Mouse (Mus musculus): ENCODE measurements at regions not wholly inside any gene's neighbourhood (a gene's known extent, or its start where the extent isn't known, plus 50 kb on each side); places are given as distances from the start of the nearest gene placed in this dataset.

DNA sequence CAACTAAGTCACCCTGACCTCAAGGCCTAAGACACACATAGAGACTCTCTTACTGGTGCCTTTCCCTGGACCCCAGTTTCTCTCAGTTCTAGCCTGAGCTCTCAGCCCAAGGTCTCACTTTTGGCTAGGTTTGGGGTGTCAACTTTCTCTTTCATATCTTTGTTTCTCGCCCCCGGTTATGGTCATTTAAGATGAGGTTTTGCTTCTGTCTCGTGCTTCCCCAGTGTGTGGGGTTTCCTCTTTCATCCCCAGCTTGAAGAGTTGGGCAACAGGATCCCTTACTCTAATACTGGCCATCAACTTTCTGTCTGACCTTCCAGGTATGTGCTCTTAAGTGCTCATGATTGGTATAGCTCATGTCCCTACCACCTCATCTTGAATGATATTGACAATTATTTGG lies 67.5 kb downstream of the Lmo4 start:
- no peaks in the 10 kb centered on the region for H3K9me3 ChIP-seq
- H3K4me2 ChIP-seq, result no peak overlapping the region
- H3K27ac ChIP-seq, result no peak overlapping the region
- 77% methylated on average over 3 of the region's 3 CpGs for WGBS
- no peak for ATAC-seq (ENCODE audit: borderline replicate concordance, extremely low read depth, low FRiP score, low TSS enrichment)
- H3K27me3 ChIP-seq, result no peaks in the 10 kb centered on the region
- H3K9ac ChIP-seq, result no peak overlapping the region
- no peaks in the 10 kb centered on the region for H3K4me1 ChIP-seq
- H3K4me3 ChIP-seq, result no peak overlapping the region
- H3K36me3 ChIP-seq, result no peaks in the 10 kb centered on the region

DNA sequence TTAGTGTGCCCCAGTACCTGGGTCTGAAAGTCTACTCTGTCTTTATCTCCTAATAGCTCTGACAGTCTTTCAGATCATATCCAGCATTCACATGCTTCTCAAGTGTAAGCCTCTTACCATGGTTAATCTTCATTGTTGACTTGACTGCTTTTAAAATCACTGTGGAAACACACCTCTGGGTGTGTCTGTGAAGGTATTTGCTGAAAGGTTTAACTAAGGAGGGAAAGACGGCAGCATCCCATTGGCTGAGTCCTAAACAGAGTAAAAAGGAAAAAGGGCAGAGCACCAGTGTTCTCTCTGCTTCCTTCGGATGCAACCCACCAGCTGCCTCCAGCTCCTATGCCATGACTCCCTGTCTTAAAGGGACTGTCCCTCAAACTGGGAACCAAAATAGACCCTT lies 68.6 kb downstream of the Lmo4 start:
- Histone ChIP-seq H3K4me3 (no peak overlapping the region), H3K4me1 (no peaks in the 10 kb centered on the region), H3K9ac (no peak overlapping the region), H3K36me3 (no peaks in the 10 kb centered on the region), H3K4me2 (no peak overlapping the region), H3K27ac (no peak overlapping the region), H3K9me3 (no peaks in the 10 kb centered on the region), H3K27me3 (no peaks in the 10 kb centered on the region)
- 50% methylated on average over 2 of the region's 2 CpGs for WGBS
- ATAC-seq (ENCODE audit: borderline replicate concordance, extremely low read depth, low FRiP score, low TSS enrichment), result no peak

GRCm38 (mm10) chr3:144135646-144136045 lies 69.4 kb downstream of the Lmo4 start:
- 96% methylated on average over 6 of the region's 6 CpGs for WGBS
- Histone ChIP-seq H3K36me3 (no peaks in the 10 kb centered on the region), H3K27me3 (no peaks in the 10 kb centered on the region), H3K4me2 (no peak overlapping the region), H3K27ac (no peak overlapping the region), H3K9me3 (no peaks in the 10 kb centered on the region), H3K4me1 (no peaks in the 10 kb centered on the region), H3K4me3 (no peak overlapping the region), H3K9ac (no peak overlapping the region)
- no peak for ATAC-seq (ENCODE audit: borderline replicate concordance, extremely low read depth, low FRiP score, low TSS enrichment)

DNA sequence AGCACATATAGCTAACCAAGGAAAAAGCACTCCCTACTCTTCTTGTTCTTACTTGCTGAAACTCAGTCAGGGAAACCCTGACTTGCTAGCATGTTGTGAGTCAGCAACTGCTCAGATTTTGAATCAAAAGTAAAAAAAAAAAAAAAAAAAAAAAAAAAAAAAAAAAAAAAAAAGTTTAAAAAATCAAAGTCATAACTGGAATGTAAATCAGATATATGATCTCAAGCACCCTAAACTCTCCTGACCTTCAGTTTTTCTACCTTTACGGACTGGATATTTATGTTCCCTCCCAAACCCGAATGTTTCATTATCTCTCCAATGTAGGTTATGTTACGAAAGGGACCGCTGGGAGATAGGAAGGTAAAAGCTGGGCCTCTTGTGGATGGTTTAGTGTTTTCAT lies 77.0 kb downstream of the Lmo4 start:
- ATAC-seq (ENCODE audit: borderline replicate concordance, extremely low read depth, low FRiP score, low TSS enrichment), result no peak
- Histone ChIP-seq H3K4me3 (no peak overlapping the region), H3K36me3 (no peaks in the 10 kb centered on the region), H3K4me2 (no peak overlapping the region), H3K9me3 (no peaks in the 10 kb centered on the region), H3K9ac (no peak overlapping the region), H3K4me1 (no peaks in the 10 kb centered on the region), H3K27me3 (no peaks in the 10 kb centered on the region), H3K27ac (no peak overlapping the region)
- WGBS, result 91% methylated on average over 4 of the region's 4 CpGs

DNA sequence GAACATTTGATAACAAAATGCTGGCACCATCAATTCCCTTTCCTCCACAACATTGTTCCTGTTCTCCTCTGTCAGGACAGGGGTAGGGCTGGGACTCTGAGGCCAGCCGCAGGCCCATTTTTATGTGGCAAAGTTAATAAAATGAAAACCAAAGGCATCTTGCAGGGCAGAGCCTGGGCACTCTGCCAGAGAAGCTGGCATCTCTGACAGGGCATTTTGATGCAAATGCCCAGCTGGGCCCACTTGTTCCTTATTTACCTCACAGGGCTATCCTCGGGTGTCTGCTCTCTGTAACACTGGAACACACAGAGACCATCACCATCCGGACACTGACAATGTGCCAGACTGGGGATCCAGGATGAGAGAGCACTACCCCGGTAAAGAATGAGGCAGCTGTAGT lies 80.7 kb downstream of the Lmo4 start:
- Histone ChIP-seq H3K27me3 (no peaks in the 10 kb centered on the region), H3K4me2 (no peak overlapping the region), H3K9ac (no peak overlapping the region), H3K36me3 (no peaks in the 10 kb centered on the region), H3K9me3 (no peaks in the 10 kb centered on the region), H3K27ac (no peak overlapping the region), H3K4me3 (no peak overlapping the region), H3K4me1 (no peaks in the 10 kb centered on the region)
- WGBS, result 76% methylated on average over 4 of the region's 4 CpGs
- ATAC-seq (ENCODE audit: borderline replicate concordance, extremely low read depth, low FRiP score, low TSS enrichment), result no peak

GRCm38 (mm10) chr3:144123361-144124072 lies 81.5 kb downstream of the Lmo4 start:
- H3K36me3 ChIP-seq, result no peaks in the 10 kb centered on the region
- 73% methylated on average over 6 of the region's 6 CpGs for WGBS
- no peak overlapping the region for H3K27ac ChIP-seq
- H3K27me3 ChIP-seq, result no peaks in the 10 kb centered on the region
- no peak overlapping the region for H3K4me2 ChIP-seq
- H3K9me3 ChIP-seq, result no peaks in the 10 kb centered on the region
- no peak overlapping the region for H3K4me3 ChIP-seq
- no peak overlapping the region for H3K9ac ChIP-seq
- no peak for ATAC-seq (ENCODE audit: borderline replicate concordance, extremely low read depth, low FRiP score, low TSS enrichment)
- no peaks in the 10 kb centered on the region for H3K4me1 ChIP-seq

- no peak overlapping the region for H3K4me3 ChIP-seq
- H3K4me1 ChIP-seq, result no peaks in the 10 kb centered on the region
- H3K27ac ChIP-seq, result no peak overlapping the region
- H3K4me2 ChIP-seq, result no peak overlapping the region
- H3K9ac ChIP-seq, result no peak overlapping the region
- 58% methylated on average over 3 of the region's 3 CpGs for WGBS
- no peaks in the 10 kb centered on the region for H3K9me3 ChIP-seq
- no peak for ATAC-seq (ENCODE audit: borderline replicate concordance, extremely low read depth, low FRiP score, low TSS enrichment)
- H3K36me3 ChIP-seq, result no peaks in the 10 kb centered on the region
- H3K27me3 ChIP-seq, result no peaks in the 10 kb centered on the region
These were observed 85.9 kb downstream of the Lmo4 start for GRCm38 (mm10) chr3:144119076-144119475.

GRCm38 (mm10) chr3:144113672-144114645 lies 91.1 kb downstream of the Lmo4 start:
- Histone ChIP-seq H3K9ac (no peak overlapping the region), H3K36me3 (no peaks in the 10 kb centered on the region), H3K9me3 (no peaks in the 10 kb centered on the region), H3K4me3 (no peak overlapping the region), H3K27me3 (no peaks in the 10 kb centered on the region), H3K4me1 (no peaks in the 10 kb centered on the region), H3K4me2 (no peak overlapping the region), H3K27ac (no peak overlapping the region)
- WGBS, result 62% methylated on average over 11 of the region's 11 CpGs
- ATAC-seq (ENCODE audit: borderline replicate concordance, extremely low read depth, low FRiP score, low TSS enrichment), result no peak

DNA sequence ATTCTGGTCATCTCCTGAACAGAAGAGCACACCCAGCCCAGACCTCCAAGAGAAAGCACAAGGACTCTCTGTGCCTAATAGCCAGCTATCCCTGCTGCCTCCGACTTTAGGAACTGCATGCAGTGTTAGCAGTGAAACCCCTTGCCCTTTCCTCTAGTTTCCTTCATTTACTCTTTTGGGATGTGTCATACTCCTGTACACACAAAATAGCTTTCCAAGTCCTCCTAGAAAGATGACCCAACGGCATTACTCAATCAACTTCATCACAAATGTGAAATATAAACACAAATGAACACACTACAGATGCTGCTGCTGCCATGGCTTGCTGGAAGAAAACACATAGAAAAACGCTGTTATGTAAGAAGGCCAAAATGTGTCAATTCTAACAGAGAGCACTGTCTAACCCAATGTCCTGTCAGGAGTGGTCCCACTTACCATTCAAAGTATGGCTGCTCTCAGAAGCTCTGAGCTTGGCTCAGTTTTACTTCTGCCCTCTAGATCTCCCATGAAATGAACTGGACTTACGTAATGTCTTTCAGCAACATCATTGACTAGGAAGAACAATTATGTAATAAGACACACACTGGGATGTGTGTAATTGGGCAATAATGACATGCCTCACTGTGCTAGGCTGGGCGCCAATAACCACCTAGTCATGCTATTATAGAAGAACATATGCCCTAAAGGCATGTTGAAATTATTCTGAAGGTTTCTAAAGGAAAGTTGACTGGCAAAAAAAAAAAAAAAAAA lies 94.5 kb downstream of the Lmo4 start:
- H3K9ac ChIP-seq, result no peak overlapping the region
- no peak overlapping the region for H3K27ac ChIP-seq
- no peak for ATAC-seq (ENCODE audit: borderline replicate concordance, extremely low read depth, low FRiP score, low TSS enrichment)
- H3K4me1 ChIP-seq, result no peaks in the 10 kb centered on the region
- H3K4me2 ChIP-seq, result no peak overlapping the region
- H3K4me3 ChIP-seq, result no peak overlapping the region
- H3K27me3 ChIP-seq, result no peaks in the 10 kb centered on the region
- H3K9me3 ChIP-seq, result no peaks in the 10 kb centered on the region
- 73% methylated on average over 5 of the region's 5 CpGs for WGBS
- no peaks in the 10 kb centered on the region for H3K36me3 ChIP-seq

- Histone ChIP-seq H3K4me1 (no peaks in the 10 kb centered on the region), H3K27ac (no peak overlapping the region), H3K27me3 (no peaks in the 10 kb centered on the region), H3K36me3 (no peaks in the 10 kb centered on the region), H3K9ac (no peak overlapping the region), H3K4me2 (no peak overlapping the region), H3K4me3 (no peak overlapping the region), H3K9me3 (no peaks in the 10 kb centered on the region)
- ATAC-seq (ENCODE audit: borderline replicate concordance, extremely low read depth, low FRiP score, low TSS enrichment), result no peak
- 72% methylated on average over 2 of the region's 2 CpGs for WGBS
These were observed 95.3 kb downstream of the Lmo4 start for GRCm38 (mm10) chr3:144109769-144110168.

DNA sequence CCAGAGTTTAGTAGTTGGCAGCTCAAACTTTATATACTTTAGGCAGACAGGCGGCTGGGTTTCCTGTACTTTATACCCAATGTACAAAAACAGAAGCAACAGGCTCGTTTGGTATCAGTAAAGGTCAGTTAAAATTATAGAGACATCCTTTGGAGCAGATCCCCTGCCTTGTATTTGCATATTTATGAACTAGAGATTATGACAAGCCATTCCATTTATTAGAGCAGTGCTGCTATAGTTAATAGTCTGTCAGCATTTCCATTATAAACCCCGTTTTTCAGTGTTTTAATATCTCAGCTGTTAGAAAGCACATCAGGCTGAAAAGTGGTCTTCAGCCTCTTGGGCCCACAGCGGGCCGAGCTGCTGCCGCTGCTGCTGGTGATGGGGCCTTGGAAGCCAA lies 96.7 kb downstream of the Lmo4 start:
- Histone ChIP-seq H3K4me2 (no peak overlapping the region), H3K27me3 (no peaks in the 10 kb centered on the region), H3K9ac (no peak overlapping the region), H3K4me1 (no peaks in the 10 kb centered on the region), H3K27ac (no peak overlapping the region), H3K4me3 (no peak overlapping the region), H3K9me3 (no peaks in the 10 kb centered on the region), H3K36me3 (no peaks in the 10 kb centered on the region)
- ATAC-seq (ENCODE audit: borderline replicate concordance, extremely low read depth, low FRiP score, low TSS enrichment), result no peak
- WGBS, result 76% methylated on average over 6 of the region's 6 CpGs

DNA sequence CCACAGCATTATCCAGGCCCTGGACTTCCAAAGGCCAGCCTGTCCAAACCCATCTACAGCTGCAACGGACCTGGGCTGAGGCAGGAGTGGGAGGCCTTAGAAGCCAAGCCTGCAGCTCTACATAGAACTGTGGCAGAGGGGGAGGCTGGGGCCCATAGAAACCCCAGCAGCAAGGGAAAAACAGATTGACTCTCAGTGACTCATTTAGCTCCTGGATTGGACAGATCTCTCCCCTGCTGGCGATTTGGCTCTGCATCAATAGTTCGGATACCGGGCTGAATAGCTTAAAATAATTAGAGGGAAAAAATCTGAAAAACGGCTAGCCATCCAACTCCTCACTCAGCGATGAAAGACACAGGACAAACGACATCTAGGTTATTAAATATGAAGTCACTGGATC lies 97.4 kb downstream of the Lmo4 start:
- H3K4me1 ChIP-seq, result no peaks in the 10 kb centered on the region
- H3K9me3 ChIP-seq, result no peaks in the 10 kb centered on the region
- no peak overlapping the region for H3K9ac ChIP-seq
- no peak for ATAC-seq (ENCODE audit: borderline replicate concordance, extremely low read depth, low FRiP score, low TSS enrichment)
- WGBS, result 74% methylated on average over 7 of the region's 7 CpGs
- H3K4me2 ChIP-seq, result no peak overlapping the region
- no peak overlapping the region for H3K4me3 ChIP-seq
- H3K27me3 ChIP-seq, result no peaks in the 10 kb centered on the region
- no peaks in the 10 kb centered on the region for H3K36me3 ChIP-seq
- H3K27ac ChIP-seq, result no peak overlapping the region
